Mouse (Mus musculus) liver, embryonic 14.5 days (tissue): Measurements from ENCODE around the gene Dupd1.
"Not testable (repeated sequence)": the region's sequence is repeated elsewhere in the genome, so short reads cannot be mapped to it uniquely, and the experiment has no call there.

Source experiments
- CTCF ChIP-seq: IDR thresholded peaks from 2 replicates; pipeline ENCODE4 v1.5.1; 2016; ENCODE audit warnings: antibody characterized with exemption, low read depth, control low read depth
- EP300 ChIP-seq: IDR thresholded peaks from 2 replicates; pipeline ENCODE4 v1.6.1; 2016; ENCODE audit warnings: antibody characterized with exemption, low read depth

GRCm38 (mm10) chr14:21670422-21671006 is 43.9 kb downstream of the Dupd1 start:
- not testable (repeated sequence) for TF ChIP-seq EP300, CTCF
